Mouse (Mus musculus): Measurements from ENCODE around the gene Spats2l.

Gene Spats2l

DNA sequence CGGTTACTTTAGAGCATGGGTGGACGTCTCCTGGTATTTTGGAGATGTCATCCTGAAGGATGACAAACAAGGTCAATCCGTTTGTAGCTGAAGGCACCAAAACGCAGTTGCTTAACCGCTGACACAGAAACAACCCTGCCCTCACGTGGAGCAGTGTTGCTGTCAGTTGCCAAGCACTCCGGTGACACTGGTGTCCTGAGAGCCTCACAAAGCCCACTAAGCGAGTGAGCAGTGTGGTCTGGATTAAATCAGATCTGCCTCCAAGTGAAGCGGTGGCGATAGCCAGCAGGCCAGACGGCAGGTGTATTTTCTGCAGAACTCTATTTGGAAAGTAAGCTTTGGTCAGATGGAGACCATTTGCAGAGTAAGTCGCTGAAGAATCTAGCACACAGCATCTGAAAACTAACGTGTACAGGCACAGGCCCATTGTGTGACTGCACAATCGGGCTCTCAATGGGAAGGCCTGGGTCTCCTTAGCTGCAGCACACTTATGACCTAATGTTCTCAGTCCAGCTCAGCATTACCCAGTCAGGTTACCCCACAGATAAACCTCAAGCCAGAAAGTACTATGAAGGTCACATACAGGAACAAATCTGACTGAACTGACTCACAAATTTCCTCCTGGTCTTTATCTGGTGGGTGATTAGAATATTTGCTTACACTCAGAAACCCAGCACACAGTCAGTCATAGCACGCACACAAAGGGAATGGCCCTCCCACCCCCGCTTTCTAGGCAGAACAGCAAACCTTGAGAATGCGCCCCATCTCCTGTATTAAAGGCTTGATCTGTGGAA, 51.2 kb downstream of the Spats2l start:
- DNase-seq (ENCODE audit: low spot score) = no peak

GRCm38 (mm10) chr1:57826245-57826644, 52.3 kb downstream of the Spats2l start:
- DNase-seq (ENCODE audit: low spot score) = no peak

- DNase-seq (ENCODE audit: low spot score) = no peak
Measured at GRCm38 (mm10) chr1:57833145-57833544, 59.2 kb downstream of the Spats2l start.

- no peak for DNase-seq (ENCODE audit: low spot score)
Measured at GRCm38 (mm10) chr1:57835128-57835527, 61.2 kb downstream of the Spats2l start.

DNA sequence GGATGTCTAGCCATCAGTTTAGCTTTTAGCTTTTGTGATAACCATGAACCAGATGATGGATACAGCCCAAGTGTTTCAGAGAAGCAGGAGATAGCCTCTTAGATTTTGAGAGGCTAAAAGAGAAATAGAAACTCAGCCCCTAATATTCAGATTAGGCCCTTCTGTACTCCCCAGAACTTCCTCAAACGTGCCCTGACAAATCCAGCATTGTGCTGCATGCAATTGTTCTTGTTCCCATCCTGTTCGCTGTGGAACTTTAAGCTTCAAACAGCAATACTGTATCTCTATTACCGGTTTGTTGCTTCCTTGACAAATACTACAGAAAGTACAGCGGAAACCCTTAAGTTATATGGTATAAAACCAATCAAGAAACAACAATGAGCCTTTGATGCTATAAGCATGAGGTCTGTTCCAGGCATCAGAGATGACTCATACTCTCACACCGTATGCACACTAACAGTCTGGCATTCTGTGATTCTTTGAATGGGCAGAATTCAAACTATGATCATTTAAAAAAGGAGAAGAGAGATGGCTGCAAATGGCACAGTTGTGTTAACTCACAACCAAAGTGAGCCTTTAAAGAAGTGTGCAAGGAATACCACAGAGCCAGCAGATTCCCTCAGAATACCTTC, 62.8 kb downstream of the Spats2l start:
- DNase-seq (ENCODE audit: low spot score) = no peak

GRCm38 (mm10) chr1:57839863-57840262, 65.9 kb downstream of the Spats2l start:
- DNase-seq (ENCODE audit: low spot score) = no peak

DNA sequence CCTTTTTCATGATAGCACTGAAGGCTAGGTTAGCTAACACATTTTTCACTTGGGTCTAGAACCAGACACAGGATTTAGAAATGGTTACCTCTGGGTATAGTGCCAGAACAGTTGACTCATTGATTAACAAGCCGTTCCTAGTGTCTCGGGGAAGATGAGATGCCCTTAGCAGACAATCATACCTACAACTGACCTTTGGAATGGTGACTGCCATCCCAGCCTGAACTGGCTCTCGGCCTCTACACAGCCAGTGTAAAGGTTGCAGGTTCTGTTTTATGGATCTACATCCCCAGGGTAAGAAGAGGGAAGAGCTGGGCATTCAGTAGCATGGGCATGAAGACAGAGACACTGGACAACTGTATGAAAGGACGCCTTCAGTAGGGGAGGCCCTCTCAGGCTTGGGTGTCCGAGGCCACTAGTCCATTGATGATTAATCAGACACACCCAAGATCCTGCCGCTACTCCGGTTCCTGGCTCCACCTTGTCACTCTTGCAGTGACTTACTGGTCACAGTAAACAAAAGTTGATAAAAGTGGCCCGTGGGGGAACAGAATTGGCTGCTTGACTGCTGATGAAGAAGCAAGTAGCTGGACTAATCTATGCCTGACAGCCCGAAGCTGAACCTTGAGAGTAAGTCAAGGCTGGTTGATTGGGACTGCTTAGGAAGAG, 71.2 kb downstream of the Spats2l start:
- DNase-seq (ENCODE audit: low spot score) = no peak

- no peak for DNase-seq (ENCODE audit: low spot score)
Measured at GRCm38 (mm10) chr1:57846856-57847698, 73.1 kb downstream of the Spats2l start.

- DNase-seq (ENCODE audit: low spot score) = no peak
Measured at GRCm38 (mm10) chr1:57849087-57849486, 75.1 kb downstream of the Spats2l start.

- no peak for DNase-seq (ENCODE audit: low spot score)
Measured at GRCm38 (mm10) chr1:57849916-57850315, 76.0 kb downstream of the Spats2l start.

DNA sequence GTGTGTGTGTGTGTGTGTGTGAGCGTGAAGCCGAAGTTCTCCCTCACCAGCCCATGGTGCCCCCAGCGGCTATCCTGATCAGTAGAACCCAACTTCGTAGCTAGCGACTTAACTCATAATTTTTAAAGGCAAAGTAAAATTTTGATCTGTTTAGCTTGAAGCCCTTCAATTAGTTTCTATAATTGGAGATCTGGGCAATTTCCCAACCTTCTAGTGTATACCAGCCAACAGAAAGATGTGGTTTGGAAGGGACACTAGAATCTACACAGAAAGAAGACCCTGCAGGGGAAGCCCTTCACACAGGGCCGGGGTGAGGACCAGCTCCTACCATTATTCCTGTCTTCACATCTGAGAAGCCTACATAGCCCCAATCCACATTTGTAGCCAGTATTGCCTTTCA, 77.9 kb downstream of the Spats2l start:
- DNase-seq (ENCODE audit: low spot score) = no peak

DNA sequence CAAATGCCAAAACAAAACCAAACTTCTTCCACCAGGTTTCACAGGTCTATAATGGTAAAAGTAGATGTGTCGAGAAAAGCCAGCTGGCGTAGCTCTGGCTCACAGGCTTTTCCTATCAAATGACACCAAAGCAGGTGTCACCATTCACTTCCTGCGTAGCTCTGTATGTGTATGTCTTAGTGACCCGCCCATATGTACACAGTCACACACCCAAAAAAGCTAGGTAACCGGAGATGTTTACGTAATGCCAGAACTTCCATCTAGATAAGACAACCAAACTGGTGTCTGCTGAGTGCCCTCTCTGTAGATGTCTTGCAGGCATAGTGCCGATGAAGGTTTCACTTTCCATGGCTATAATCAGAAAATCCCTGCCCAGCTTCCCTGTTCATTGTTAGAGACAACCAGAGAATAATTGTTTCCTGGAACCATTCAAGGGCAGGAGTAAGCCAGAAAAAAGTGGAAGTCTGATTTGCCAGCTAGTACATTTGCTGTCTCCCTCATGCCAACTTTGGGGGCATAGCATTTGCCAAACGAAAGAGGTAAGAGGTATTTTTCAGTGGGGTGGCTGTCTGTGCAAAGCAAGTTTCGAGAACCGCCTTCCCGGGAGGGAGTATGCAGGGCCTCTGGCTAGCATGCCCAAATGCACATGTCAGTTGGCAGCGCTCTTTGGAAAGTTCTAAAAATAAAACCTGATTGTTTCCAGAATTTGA, 78.8 kb downstream of the Spats2l start:
- DNase-seq (ENCODE audit: low spot score) = no peak

DNA sequence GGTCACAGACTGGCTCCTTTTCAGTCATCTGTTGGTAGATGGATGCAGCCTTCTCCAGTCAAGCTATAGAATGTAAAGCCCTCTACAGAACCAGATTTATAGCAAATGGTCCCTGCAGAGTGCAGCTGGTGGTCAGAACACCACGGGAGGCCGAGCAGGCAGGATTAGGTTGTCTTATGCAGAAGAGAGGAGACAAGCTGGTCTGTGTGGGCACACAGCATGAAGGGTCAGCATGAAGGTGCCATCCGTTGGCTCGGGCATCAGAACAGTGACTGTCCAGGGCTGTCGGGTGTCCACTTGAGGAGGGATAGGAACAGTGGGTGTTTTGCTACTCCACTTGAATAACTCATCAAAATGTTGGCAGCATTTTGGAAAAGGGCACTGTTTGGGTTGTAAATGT, 83.8 kb downstream of the Spats2l start:
- DNase-seq (ENCODE audit: low spot score) = no peak

GRCm38 (mm10) chr1:57862024-57862423, 88.1 kb downstream of the Spats2l start:
- no peak for DNase-seq (ENCODE audit: low spot score)

DNA sequence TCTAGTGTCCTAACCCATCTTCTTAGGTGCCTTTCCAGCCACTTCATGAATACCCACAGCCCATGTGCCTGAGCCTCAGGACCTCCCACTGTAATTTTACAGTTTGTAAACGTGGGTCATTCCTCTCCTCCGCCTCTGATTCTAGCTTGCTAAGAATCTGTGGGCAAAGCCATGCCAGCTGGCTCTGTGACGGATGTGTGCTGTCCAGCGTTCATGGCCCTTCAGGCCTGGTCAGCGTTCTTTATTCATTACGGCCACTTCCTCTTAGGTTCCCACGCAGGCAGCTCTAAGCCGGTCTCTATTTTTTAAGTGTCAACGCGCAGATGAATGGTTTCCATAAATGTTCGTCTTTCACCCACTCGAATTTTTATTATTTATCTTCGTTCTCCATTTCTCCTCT, 94.7 kb downstream of the Spats2l start:
- DNase-seq (ENCODE audit: low spot score) = no peak

GRCm38 (mm10) chr1:57872006-57872405, 98.0 kb downstream of the Spats2l start:
- no peak for DNase-seq (ENCODE audit: low spot score)

DNA sequence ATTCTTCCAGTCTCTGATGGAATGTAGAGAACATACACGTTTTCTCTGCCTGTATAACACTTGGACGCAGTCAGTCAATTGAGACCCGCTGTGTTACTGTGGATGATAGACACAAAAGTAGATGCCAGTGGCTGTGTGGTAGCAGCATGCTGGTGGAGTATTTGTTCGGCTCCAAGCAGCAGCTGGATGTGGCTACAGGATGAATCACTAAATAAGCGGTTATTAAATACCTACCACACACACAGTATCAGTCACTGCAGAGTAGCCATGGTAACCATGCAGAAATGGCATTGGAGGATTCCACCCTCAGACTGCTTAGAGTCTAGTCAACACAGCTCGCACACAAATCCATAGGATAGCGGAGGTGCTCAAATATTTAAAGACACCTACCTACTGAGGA, 100.0 kb downstream of the Spats2l start:
- no peak for DNase-seq (ENCODE audit: low spot score)

GRCm38 (mm10) chr1:57875109-57875508, 101.1 kb downstream of the Spats2l start:
- no peak for DNase-seq (ENCODE audit: low spot score)

DNA sequence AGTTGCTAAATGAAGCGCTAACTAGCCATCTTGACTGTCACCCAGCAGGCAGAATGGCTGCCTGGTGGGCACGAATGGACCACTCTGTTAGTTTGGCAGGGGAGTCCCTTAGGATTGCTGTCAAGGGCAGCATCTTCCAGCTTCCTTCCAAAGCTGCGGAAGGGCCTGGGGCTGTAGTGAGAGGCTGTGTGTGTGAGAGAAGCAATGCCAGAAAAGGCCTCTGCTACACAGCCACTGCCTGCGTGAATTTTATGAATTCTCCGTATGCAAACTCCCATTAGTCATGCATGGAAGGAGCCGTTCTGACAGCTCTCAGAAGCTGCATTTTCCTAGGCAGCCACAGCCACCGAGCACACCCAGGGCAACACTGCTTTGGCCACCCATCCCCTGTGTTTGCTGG, 101.5 kb downstream of the Spats2l start:
- DNase-seq (ENCODE audit: low spot score) = no peak

- no peak for DNase-seq (ENCODE audit: low spot score)
Measured at GRCm38 (mm10) chr1:57878957-57879356, 105.0 kb downstream of the Spats2l start.

DNA sequence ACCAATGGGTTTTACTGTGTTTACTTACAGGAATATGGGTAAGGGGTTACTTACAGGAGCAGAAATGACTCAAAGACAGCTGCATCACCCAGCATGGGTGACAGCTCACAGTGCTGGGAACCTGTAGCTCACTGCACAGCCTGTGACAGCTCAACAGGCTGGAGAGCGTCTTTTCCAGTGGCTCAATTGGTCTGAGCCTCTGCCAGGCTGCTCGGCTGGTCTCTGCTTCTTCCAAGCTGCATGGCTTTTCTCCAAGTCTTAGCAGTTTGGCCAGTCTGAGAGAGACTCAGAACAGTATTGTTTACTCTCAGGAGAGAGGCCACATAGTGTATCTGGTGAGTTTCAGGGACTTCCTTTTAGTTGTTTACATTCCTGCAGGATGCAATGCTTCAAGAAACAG, 110.9 kb downstream of the Spats2l start:
- DNase-seq (ENCODE audit: low spot score) = no peak

GRCm38 (mm10) chr1:57889803-57890202, 115.8 kb downstream of the Spats2l start:
- no peak for DNase-seq (ENCODE audit: low spot score)

Data from ovary, postnatal 10 days (tissue).